Mouse (Mus musculus) megakaryocyte, embryonic 14.5 days (primary cell): ENCODE measurements around the gene Tmem136.

Experiments used
- FLI1 ChIP-seq: IDR thresholded peaks from 2 replicates; pipeline ENCODE4 v1.6.1; 2012; ENCODE audit warnings: low read length, inconsistent platforms, mixed read lengths
- GATA1 ChIP-seq: IDR thresholded peaks from 3 replicates; pipeline ENCODE4 v1.6.1; 2012; ENCODE audit warnings: mixed read lengths, low read length, inconsistent platforms, borderline replicate concordance

GRCm38 (mm10) chr9:43105664-43106361 lies 10.6 kb downstream of the Tmem136 start:
- TF ChIP-seq GATA1 (no peak), FLI1 (no peak)
